Mouse (Mus musculus): ENCODE results near the gene Fmod. TPM values are rescaled to one million over a fixed set of nuclear protein-coding genes. Genes with fewer than 3 reads are reported as not detected.

The Fmod gene
- total RNA-seq (2021), result 10 to 100 TPM; 15.8 to 23.8 TPM
- long read RNA-seq, experiment 1, transcript Fmod-201 (3 exons, 3,120 nt), result major isoform, 29 of 42 reads
- long read RNA-seq, experiment 1, partial matches to known transcripts, result 13 of 42 reads
- long read RNA-seq, experiment 1, other reads (novel, unspliced or antisense), result 0 of 42 reads
- long read RNA-seq, experiment 2, transcript Fmod-201 (3 exons, 3,120 nt), result major isoform, 15 of 18 reads
- long read RNA-seq, experiment 2, partial matches to known transcripts, result 3 of 18 reads
- long read RNA-seq, experiment 2, other reads (novel, unspliced or antisense), result 0 of 18 reads

DNA sequence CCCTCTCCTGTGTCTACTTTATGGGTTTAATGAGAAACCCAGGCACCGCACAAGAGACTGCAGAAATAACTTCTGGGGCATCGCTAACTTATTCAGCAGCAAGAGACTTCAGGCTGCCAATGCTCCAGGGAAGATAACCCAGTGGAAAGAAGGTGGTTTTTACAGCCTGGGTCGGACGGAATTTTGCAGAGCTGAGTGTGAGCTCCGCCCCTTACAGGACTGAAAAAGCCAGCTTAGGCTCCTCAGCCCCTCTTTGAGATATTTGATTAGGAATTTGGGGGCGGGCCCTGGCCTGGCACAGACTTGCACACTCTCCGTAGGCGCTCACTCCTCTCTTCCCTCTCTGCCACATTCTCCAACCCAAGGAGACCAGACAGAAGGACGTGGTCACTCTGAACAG is at the start of gene Fmod:
TSS of gene Fmod (plus strand) at position 83 of the 400 bp plus-strand sequence.
- intact Hi-C loops (cut with DNase I), result no loop called here
- H3K27ac ChIP-seq, result no peak within 1 kb of the TSS
- no peak for DNase-seq (ENCODE audit: extremely low spot score in 1 of 2, low spot score in 2 of 2)
- no peak within 1 kb of the TSS for H3K4me3 ChIP-seq
- no peak for TF ChIP-seq CTCF (IDR thresholded peaks at IDR 0.05)

DNA sequence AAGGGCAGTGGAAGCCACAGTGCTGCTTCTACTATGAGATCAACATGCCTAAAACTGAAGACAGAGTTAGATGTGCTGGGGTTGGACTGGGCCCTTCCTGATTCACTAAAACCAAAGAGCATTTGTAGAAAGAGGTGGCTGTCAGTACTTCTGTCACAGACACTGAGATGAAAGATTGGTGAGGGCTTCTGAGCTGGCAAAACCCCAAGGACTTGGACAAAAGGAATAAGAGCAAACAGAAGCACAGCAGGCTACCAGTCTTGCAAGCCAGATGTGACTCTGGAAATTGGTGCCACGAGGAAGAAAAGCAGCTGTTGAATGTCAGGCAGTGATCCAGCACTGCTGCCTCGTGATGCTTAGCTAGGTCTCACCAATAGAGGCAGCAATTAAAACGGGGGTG is 48.2 kb upstream of the Fmod start:
- intact Hi-C loops (cut with DNase I), result no loop called here
- DNase-seq (ENCODE audit: extremely low spot score in 1 of 2, low spot score in 2 of 2), result no peak
- TF ChIP-seq CTCF (IDR thresholded peaks at IDR 0.05), result no peak
- Histone ChIP-seq H3K4me3 (no peak overlapping the region), H3K27ac (no peak overlapping the region)

- intact Hi-C loops (cut with DNase I), result no loop called here
- TF ChIP-seq CTCF (IDR thresholded peaks at IDR 0.05), result no peak
- DNase-seq (ENCODE audit: extremely low spot score in 1 of 2, low spot score in 2 of 2), result no peak
- Histone ChIP-seq H3K27ac (no peak overlapping the region), H3K4me3 (no peak overlapping the region)
Measured at GRCm38 (mm10) chr1:133991277-133991676, 45.8 kb upstream of the Fmod start.

GRCm38 (mm10) chr1:134005490-134005889 is 31.6 kb upstream of the Fmod start:
- TF ChIP-seq CTCF (IDR thresholded peaks at IDR 0.05), result no peak
- intact Hi-C loops (cut with DNase I), result no loop called here
- DNase-seq (ENCODE audit: extremely low spot score in 1 of 2, low spot score in 2 of 2), result no peak
- Histone ChIP-seq H3K4me3 (no peak overlapping the region), H3K27ac (no peak overlapping the region)

DNA sequence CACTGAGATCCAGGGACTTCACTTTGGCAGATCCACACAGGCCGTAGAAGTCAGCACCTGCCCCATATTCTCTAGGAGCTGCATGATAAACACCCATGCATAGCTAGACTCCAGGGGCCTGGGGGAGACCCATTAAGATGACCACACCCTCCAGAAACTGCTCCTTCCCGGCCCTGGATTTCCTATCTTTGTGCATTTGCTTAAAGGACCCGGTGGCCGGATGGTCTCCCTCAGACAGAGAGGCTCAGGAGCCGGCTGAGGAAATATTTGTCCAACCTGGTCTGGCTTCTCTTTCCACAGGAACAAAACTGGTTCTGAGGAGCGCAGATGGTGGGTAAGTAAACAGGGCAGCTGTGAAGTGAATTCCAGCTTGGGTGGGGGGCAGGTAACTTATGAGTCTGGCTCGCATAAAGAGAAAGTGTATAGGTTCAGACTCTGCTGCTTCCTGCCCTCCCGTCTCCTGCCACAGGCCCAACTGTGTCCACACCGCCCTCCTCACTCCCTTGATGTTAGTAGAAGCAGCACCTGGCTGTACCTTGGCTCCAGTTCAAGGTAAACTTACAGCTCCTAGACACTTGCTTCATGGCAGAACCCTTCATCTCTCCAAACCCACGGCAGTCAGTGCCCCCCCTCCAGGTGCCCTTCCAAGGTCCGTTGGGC is 30.8 kb upstream of the Fmod start:
- no peak for TF ChIP-seq CTCF (IDR thresholded peaks at IDR 0.05)
- no peak for DNase-seq (ENCODE audit: extremely low spot score in 1 of 2, low spot score in 2 of 2)
- intact Hi-C loops (cut with DNase I), result no loop called here
- Histone ChIP-seq H3K27ac (no peak overlapping the region), H3K4me3 (no peak overlapping the region)

- no peak for TF ChIP-seq CTCF (IDR thresholded peaks at IDR 0.05)
- Histone ChIP-seq H3K4me3 (no peak overlapping the region), H3K27ac (no peak overlapping the region)
- no peak for DNase-seq (ENCODE audit: extremely low spot score in 1 of 2, low spot score in 2 of 2)
- intact Hi-C loops (cut with DNase I), result no loop called here
Measured at GRCm38 (mm10) chr1:134024293-134024971, 12.6 kb upstream of the Fmod start.

GRCm38 (mm10) chr1:134025975-134026374 is 11.1 kb upstream of the Fmod start:
- no peak for TF ChIP-seq CTCF (IDR thresholded peaks at IDR 0.05)
- H3K27ac ChIP-seq, result no peak overlapping the region
- H3K4me3 ChIP-seq, result no peak overlapping the region
- intact Hi-C loops (cut with DNase I), result no loop called here
- no peak for DNase-seq (ENCODE audit: extremely low spot score in 1 of 2, low spot score in 2 of 2)

GRCm38 (mm10) chr1:134026741-134027140 is 10.3 kb upstream of the Fmod start:
- DNase-seq (ENCODE audit: extremely low spot score in 1 of 2, low spot score in 2 of 2), result no peak
- intact Hi-C loops (cut with DNase I), result no loop called here
- Histone ChIP-seq H3K4me3 (no peak overlapping the region), H3K27ac (no peak overlapping the region)
- TF ChIP-seq CTCF (IDR thresholded peaks at IDR 0.05), result no peak

GRCm38 (mm10) chr1:134028161-134028846 is 8.8 kb upstream of the Fmod start:
- no peak for TF ChIP-seq CTCF (IDR thresholded peaks at IDR 0.05)
- Histone ChIP-seq H3K4me3 (no peak overlapping the region), H3K27ac (no peak overlapping the region)
- peak; percentile 43 to 45 for DNase-seq (ENCODE audit: extremely low spot score in 1 of 2, low spot score in 2 of 2)
- intact Hi-C loops (cut with DNase I), result no loop called here

GRCm38 (mm10) chr1:134036492-134036891 is 562 bp upstream of the Fmod start:
- peak; percentile 34 for TF ChIP-seq CTCF (IDR thresholded peaks at IDR 0.05)
- Histone ChIP-seq H3K27ac (no peak overlapping the region), H3K4me3 (no peak overlapping the region)
- intact Hi-C loops (cut with DNase I), result no loop called here
- no peak for DNase-seq (ENCODE audit: extremely low spot score in 1 of 2, low spot score in 2 of 2)

- intact Hi-C loops (cut with DNase I), result no loop called here
- no peak for DNase-seq (ENCODE audit: extremely low spot score in 1 of 2, low spot score in 2 of 2)
- TF ChIP-seq CTCF (IDR thresholded peaks at IDR 0.05), result no peak
- H3K4me3 ChIP-seq, result no peak overlapping the region
- no peak overlapping the region for H3K27ac ChIP-seq
Measured at GRCm38 (mm10) chr1:134038336-134038735, 1.3 kb downstream of the Fmod start.

- no peak for TF ChIP-seq CTCF (IDR thresholded peaks at IDR 0.05)
- intact Hi-C loops (cut with DNase I), result no loop called here
- Histone ChIP-seq H3K4me3 (no peak overlapping the region), H3K27ac (no peak overlapping the region)
- no peak for DNase-seq (ENCODE audit: extremely low spot score in 1 of 2, low spot score in 2 of 2)
Measured at GRCm38 (mm10) chr1:134039361-134039760, 2.3 kb downstream of the Fmod start.
